Mouse (Mus musculus): ENCODE data around the gene Txndc9. TPM values are rescaled to one million over a fixed set of nuclear protein-coding genes. Genes with fewer than 3 reads are reported as not detected.
A peak's percentile ranks its signal among the peaks of the same experiment; 100 is the strongest.

The Txndc9 gene
- polyA plus RNA-seq, 1 experiment: 97.5 TPM

- peaks cover 2% of the 10 kb centered on the region for H3K4me1 ChIP-seq (ENCODE audit: control insufficient read depth, insufficient read depth, low read length)
- TF ChIP-seq POLR2A (IDR thresholded peaks at IDR 0.05; ENCODE audit: insufficient read depth, low read length): no peak
- TF ChIP-seq CTCF (IDR thresholded peaks at IDR 0.05; ENCODE audit: low read depth, low read length): no peak
- H3K9me3 ChIP-seq (replicated peaks; ENCODE audit: control insufficient read depth, insufficient read depth, low read length, poor library complexity, severe bottlenecking): no peaks in the 10 kb centered on the region
- H3K4me3 ChIP-seq (ENCODE audit: low read depth, low read length): no peak overlapping the region
- no peaks in the 10 kb centered on the region for H3K36me3 ChIP-seq (ENCODE audit: control insufficient read depth, insufficient read depth, low read length, poor library complexity, severe bottlenecking)
- H3K27ac ChIP-seq (ENCODE audit: insufficient read depth, low read length): no peak overlapping the region
- H3K9ac ChIP-seq (ENCODE audit: low read depth, poor library complexity, severe bottlenecking): no peak overlapping the region
- no peaks in the 10 kb centered on the region for H3K27me3 ChIP-seq (ENCODE audit: control insufficient read depth, insufficient read depth, low read length, poor library complexity, severe bottlenecking)
Observed at GRCm38 (mm10) chr1:38001956-38002355, 4.3 kb upstream of the Txndc9 start.

GRCm38 (mm10) chr1:38000844-38001243 lies 3.2 kb upstream of the Txndc9 start:
- no peaks in the 10 kb centered on the region for H3K9me3 ChIP-seq (replicated peaks; ENCODE audit: control insufficient read depth, insufficient read depth, low read length, poor library complexity, severe bottlenecking)
- H3K36me3 ChIP-seq (ENCODE audit: control insufficient read depth, insufficient read depth, low read length, poor library complexity, severe bottlenecking): no peaks in the 10 kb centered on the region

GRCm38 (mm10) chr1:37999552-37999951 lies 1.9 kb upstream of the Txndc9 start:
- Histone ChIP-seq H3K27me3 (ENCODE audit: control insufficient read depth, insufficient read depth, low read length, poor library complexity, severe bottlenecking) (no peaks in the 10 kb centered on the region), H3K9ac (ENCODE audit: low read depth, poor library complexity, severe bottlenecking) (0 out of 2 replicates have a peak overlapping the region, but pooled peaks have one; percentile 90), H3K4me3 (ENCODE audit: low read depth, low read length) (no peak overlapping the region), H3K36me3 (ENCODE audit: control insufficient read depth, insufficient read depth, low read length, poor library complexity, severe bottlenecking) (peaks cover 9% of the 10 kb centered on the region), H3K4me1 (ENCODE audit: control insufficient read depth, insufficient read depth, low read length) (peaks cover 2% of the 10 kb centered on the region), H3K27ac (ENCODE audit: insufficient read depth, low read length) (no peak overlapping the region), H3K9me3 (replicated peaks; ENCODE audit: control insufficient read depth, insufficient read depth, low read length, poor library complexity, severe bottlenecking) (no peaks in the 10 kb centered on the region)
- TF ChIP-seq CTCF (IDR thresholded peaks at IDR 0.05; ENCODE audit: low read depth, low read length) (no peak), EP300 (IDR thresholded peaks at IDR 0.05; ENCODE audit: insufficient read depth, low read depth, low read length) (no peak), POLR2A (IDR thresholded peaks at IDR 0.05; ENCODE audit: insufficient read depth, low read length) (no peak)

More at GRCm38 (mm10) chr1:38000844-38001243, 3.2 kb upstream of the Txndc9 start:
- Histone ChIP-seq H3K4me1 (ENCODE audit: control insufficient read depth, insufficient read depth, low read length) (peaks cover 2% of the 10 kb centered on the region), H3K9ac (ENCODE audit: low read depth, poor library complexity, severe bottlenecking) (no peak overlapping the region), H3K4me3 (ENCODE audit: low read depth, low read length) (no peak overlapping the region), H3K27ac (ENCODE audit: insufficient read depth, low read length) (no peak overlapping the region), H3K27me3 (ENCODE audit: control insufficient read depth, insufficient read depth, low read length, poor library complexity, severe bottlenecking) (no peaks in the 10 kb centered on the region)
- TF ChIP-seq POLR2A (IDR thresholded peaks at IDR 0.05; ENCODE audit: insufficient read depth, low read length): no peak
- no peak for TF ChIP-seq EP300 (IDR thresholded peaks at IDR 0.05; ENCODE audit: insufficient read depth, low read depth, low read length)
- no peak for TF ChIP-seq CTCF (IDR thresholded peaks at IDR 0.05; ENCODE audit: low read depth, low read length)

GRCm38 (mm10) chr1:37998371-37999199 lies 892 bp upstream of the Txndc9 start:
- no peaks in the 10 kb centered on the region for H3K9me3 ChIP-seq (replicated peaks; ENCODE audit: control insufficient read depth, insufficient read depth, low read length, poor library complexity, severe bottlenecking)
- H3K27ac ChIP-seq (ENCODE audit: insufficient read depth, low read length): no peak overlapping the region
- no peak for TF ChIP-seq CTCF (IDR thresholded peaks at IDR 0.05; ENCODE audit: low read depth, low read length)
- no peak for TF ChIP-seq EP300 (IDR thresholded peaks at IDR 0.05; ENCODE audit: insufficient read depth, low read depth, low read length)
- TF ChIP-seq POLR2A (IDR thresholded peaks at IDR 0.05; ENCODE audit: insufficient read depth, low read length): no peak
- H3K27me3 ChIP-seq (ENCODE audit: control insufficient read depth, insufficient read depth, low read length, poor library complexity, severe bottlenecking): no peaks in the 10 kb centered on the region
- peaks cover 19% of the 10 kb centered on the region for H3K36me3 ChIP-seq (ENCODE audit: control insufficient read depth, insufficient read depth, low read length, poor library complexity, severe bottlenecking)
- peaks cover 2% of the 10 kb centered on the region for H3K4me1 ChIP-seq (ENCODE audit: control insufficient read depth, insufficient read depth, low read length)
- H3K9ac ChIP-seq (ENCODE audit: low read depth, poor library complexity, severe bottlenecking): peak overlapping the region; percentile 90
- H3K4me3 ChIP-seq (ENCODE audit: low read depth, low read length): peak overlapping the region; percentile 63

GRCm38 (mm10) chr1:37996877-37997484 lies 712 bp downstream of the Txndc9 start:
- TF ChIP-seq CTCF (IDR thresholded peaks at IDR 0.05; ENCODE audit: low read depth, low read length) (no peak), POLR2A (IDR thresholded peaks at IDR 0.05; ENCODE audit: insufficient read depth, low read length) (peak; percentile 34), EP300 (IDR thresholded peaks at IDR 0.05; ENCODE audit: insufficient read depth, low read depth, low read length) (0 out of 2 replicates have a peak, but pooled peaks have one; percentile 3)

GRCm38 (mm10) chr1:37996226-37996625 lies 1.5 kb downstream of the Txndc9 start:
- Histone ChIP-seq H3K9me3 (replicated peaks; ENCODE audit: control insufficient read depth, insufficient read depth, low read length, poor library complexity, severe bottlenecking) (no peaks in the 10 kb centered on the region), H3K4me3 (ENCODE audit: low read depth, low read length) (peak overlapping the region; percentile 77), H3K36me3 (ENCODE audit: control insufficient read depth, insufficient read depth, low read length, poor library complexity, severe bottlenecking) (peaks cover 35% of the 10 kb centered on the region), H3K27me3 (ENCODE audit: control insufficient read depth, insufficient read depth, low read length, poor library complexity, severe bottlenecking) (no peaks in the 10 kb centered on the region), H3K27ac (ENCODE audit: insufficient read depth, low read length) (no peak overlapping the region), H3K4me1 (ENCODE audit: control insufficient read depth, insufficient read depth, low read length) (peaks cover 2% of the 10 kb centered on the region), H3K9ac (ENCODE audit: low read depth, poor library complexity, severe bottlenecking) (peak overlapping the region; percentile 57)
- no peak for TF ChIP-seq EP300 (IDR thresholded peaks at IDR 0.05; ENCODE audit: insufficient read depth, low read depth, low read length)
- no peak for TF ChIP-seq CTCF (IDR thresholded peaks at IDR 0.05; ENCODE audit: low read depth, low read length)
- TF ChIP-seq POLR2A (IDR thresholded peaks at IDR 0.05; ENCODE audit: insufficient read depth, low read length): no peak

More at GRCm38 (mm10) chr1:37996877-37997484, 712 bp downstream of the Txndc9 start:
- peak overlapping the region; percentile 60; the same call in 1 of the 2 replicates for H3K27ac ChIP-seq (ENCODE audit: insufficient read depth, low read length)
- no peaks in the 10 kb centered on the region for H3K27me3 ChIP-seq (ENCODE audit: control insufficient read depth, insufficient read depth, low read length, poor library complexity, severe bottlenecking)
- H3K9me3 ChIP-seq (replicated peaks; ENCODE audit: control insufficient read depth, insufficient read depth, low read length, poor library complexity, severe bottlenecking): no peaks in the 10 kb centered on the region
- H3K4me1 ChIP-seq (ENCODE audit: control insufficient read depth, insufficient read depth, low read length): peaks cover 2% of the 10 kb centered on the region
- peaks cover 30% of the 10 kb centered on the region for H3K36me3 ChIP-seq (ENCODE audit: control insufficient read depth, insufficient read depth, low read length, poor library complexity, severe bottlenecking)
- peak overlapping the region; percentile 90 for H3K9ac ChIP-seq (ENCODE audit: low read depth, poor library complexity, severe bottlenecking)
- peak overlapping the region; percentile 77 for H3K4me3 ChIP-seq (ENCODE audit: low read depth, low read length)
